Mouse (Mus musculus): ENCODE measurements at regions not wholly inside any gene's neighbourhood (a gene's known extent, or its start where the extent isn't known, plus 50 kb on each side); places are given as distances from the start of the nearest gene placed in this dataset.
A peak's percentile ranks its signal among the peaks of the same experiment; 100 is the strongest.

- DNase-seq = no peak
These were observed 473.5 kb downstream of the Gsdmc2 start for GRCm38 (mm10) chr15:63371328-63372023.

- peak; percentile 47 to 54 for DNase-seq
These were observed 480.5 kb downstream of the Gsdmc2 start for GRCm38 (mm10) chr15:63364473-63364872.

GRCm38 (mm10) chr15:63360402-63360801 lies 484.6 kb downstream of the Gsdmc2 start:
- peak in 1 of 2 experiments; percentile 19 for DNase-seq

GRCm38 (mm10) chr15:63341730-63342129 lies 503.2 kb downstream of the Gsdmc2 start:
- no peak for DNase-seq

- DNase-seq = peak; percentile 31 to 49
These were observed 504.5 kb downstream of the Gsdmc2 start for GRCm38 (mm10) chr15:63340322-63341060.

GRCm38 (mm10) chr15:63319666-63320065 lies 525.3 kb downstream of the Gsdmc2 start:
- DNase-seq = peak in 1 of 2 experiments; percentile 3

GRCm38 (mm10) chr15:63310426-63310825 lies 534.6 kb downstream of the Gsdmc2 start:
- DNase-seq = no peak

- DNase-seq = peak; percentile 45 to 54
These were observed 545.7 kb downstream of the Gsdmc2 start for GRCm38 (mm10) chr15:63299311-63299710.

- no peak for DNase-seq
These were observed 556.4 kb downstream of the Gsdmc2 start for GRCm38 (mm10) chr15:63288534-63288933.

GRCm38 (mm10) chr15:63286026-63286425 lies 559.0 kb downstream of the Gsdmc2 start:
- no peak for DNase-seq

- DNase-seq = peak; percentile 81 to 83
These were observed 574.6 kb downstream of the Gsdmc2 start for GRCm38 (mm10) chr15:63270381-63270780.

GRCm38 (mm10) chr15:63265845-63266244 lies 579.1 kb downstream of the Gsdmc2 start:
- DNase-seq = no peak

- DNase-seq = no peak
These were observed 589.2 kb downstream of the Gsdmc2 start for GRCm38 (mm10) chr15:63255736-63256135.

GRCm38 (mm10) chr15:63252781-63253340 lies 592.1 kb downstream of the Gsdmc2 start:
- DNase-seq = no peak

GRCm38 (mm10) chr15:63238601-63239000 lies 606.4 kb downstream of the Gsdmc2 start:
- DNase-seq = no peak

- DNase-seq = no peak
These were observed 626.5 kb downstream of the Gsdmc2 start for GRCm38 (mm10) chr15:63218393-63219060.

GRCm38 (mm10) chr15:63205150-63205549 lies 639.8 kb downstream of the Gsdmc2 start:
- no peak for DNase-seq

- no peak for DNase-seq
These were observed 649.9 kb downstream of the Gsdmc2 start for GRCm38 (mm10) chr15:63195031-63195430.

GRCm38 (mm10) chr15:63194492-63194797 lies 650.5 kb downstream of the Gsdmc2 start:
- DNase-seq = no peak

GRCm38 (mm10) chr15:63193617-63194491 lies 651.1 kb downstream of the Gsdmc2 start:
- no peak for DNase-seq

- no peak for DNase-seq
These were observed 653.2 kb downstream of the Gsdmc2 start for GRCm38 (mm10) chr15:63191731-63192130.

- DNase-seq = no peak
These were observed 654.9 kb downstream of the Gsdmc2 start for GRCm38 (mm10) chr15:63190086-63190485.

Measured in adrenal gland, postnatal 36 days (tissue).